Mouse (Mus musculus): ENCODE results near the gene Alyref.

The Alyref gene

GRCm38 (mm10) chr11:120626785-120627467 is 28.8 kb upstream of the Alyref start:
- no peak for DNase-seq (ENCODE audit: low spot score in 2 of 2)

DNA sequence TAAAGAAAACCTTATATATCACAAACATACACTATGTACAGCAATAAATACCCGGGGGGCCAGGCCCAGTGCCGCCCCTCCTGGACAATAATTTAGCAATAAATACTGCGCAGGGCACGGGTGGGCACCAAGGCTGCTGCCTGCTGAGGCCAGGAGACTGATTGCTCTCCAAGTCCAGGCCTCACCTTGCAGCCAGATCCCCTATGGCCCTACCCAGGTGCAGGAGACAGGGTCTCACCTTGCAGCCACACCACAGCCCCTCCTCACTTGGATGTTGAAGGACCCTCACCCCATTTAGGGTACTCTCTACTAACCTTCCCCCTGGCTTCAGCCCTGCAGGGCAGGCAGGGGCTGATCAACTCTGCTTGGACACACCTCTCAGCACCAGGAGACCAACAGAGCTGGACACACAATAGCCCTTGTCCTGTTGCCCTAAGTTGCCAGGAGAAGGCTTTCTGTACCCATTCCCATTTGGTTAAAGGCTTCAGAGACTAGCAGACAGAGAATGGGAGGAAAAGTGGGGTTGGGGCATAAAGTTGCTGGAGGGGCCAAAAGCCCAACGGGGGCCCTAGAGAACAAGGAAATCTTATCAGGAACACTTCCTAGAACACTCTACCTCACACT is 27.1 kb upstream of the Alyref start, which contains the start of gene Sirt7:
Gene Sirt7 (minus strand): TSS at position 89 of the 624 bp plus-strand sequence.
- no peak for DNase-seq (ENCODE audit: low spot score in 2 of 2)

DNA sequence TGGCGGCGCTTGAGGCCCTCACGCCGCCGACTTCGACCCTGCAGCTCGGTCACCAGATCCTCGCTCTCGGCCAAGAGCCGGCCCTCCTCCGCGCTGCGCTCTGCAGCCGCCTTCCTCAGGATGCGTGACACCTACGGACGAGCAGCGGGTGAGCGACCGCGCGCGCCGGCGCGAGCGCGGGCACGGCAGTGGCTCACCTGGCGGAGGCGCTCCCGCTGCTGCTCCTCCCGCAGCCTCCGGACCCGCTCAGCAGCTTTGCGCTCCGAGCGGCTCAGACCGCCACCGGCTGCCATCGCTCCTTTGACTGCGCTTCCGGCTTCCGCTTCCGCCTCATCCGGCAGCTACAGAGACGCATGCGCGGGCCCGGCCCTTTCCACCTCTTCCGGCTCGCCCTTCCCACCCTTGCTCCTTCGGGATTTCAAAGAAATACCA is 26.5 kb upstream of the Alyref start:
- peak; percentile 56 to 77 for DNase-seq (ENCODE audit: low spot score in 2 of 2)

DNA sequence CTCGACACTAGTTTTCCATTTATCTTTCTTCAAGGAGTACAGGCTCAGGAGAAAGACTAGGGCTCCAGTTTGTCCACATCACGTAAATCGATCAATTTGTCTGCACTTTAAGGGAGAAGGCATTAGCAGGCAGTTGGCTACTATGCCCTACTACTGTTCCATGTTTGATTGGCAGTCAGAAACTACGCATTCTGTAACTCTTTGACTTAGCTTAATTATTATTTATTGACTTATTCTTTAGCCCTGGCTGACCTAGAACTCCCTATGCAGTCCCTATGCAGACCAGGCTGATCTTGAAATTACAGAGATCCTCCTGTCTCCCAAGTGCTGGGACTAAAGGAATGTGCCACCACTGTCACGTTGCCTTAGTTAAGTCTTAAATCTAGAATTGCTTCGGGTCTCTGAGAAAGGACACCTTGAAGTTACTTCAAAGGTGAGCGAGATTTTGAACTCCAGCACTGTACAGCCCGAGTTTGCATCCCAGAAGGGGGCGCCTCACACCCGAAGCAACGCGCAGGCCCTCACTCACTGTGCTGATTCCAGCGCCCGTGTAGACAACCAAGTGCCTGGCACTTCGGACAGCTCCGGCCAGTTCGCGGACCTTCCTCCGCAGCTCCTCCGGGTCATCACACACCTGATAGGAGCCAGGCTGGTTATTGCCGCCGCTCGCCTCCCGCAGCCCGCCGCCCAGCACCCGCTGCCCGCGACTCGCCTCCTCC is 26.0 kb upstream of the Alyref start:
- DNase-seq (ENCODE audit: low spot score in 2 of 2), result peak; percentile 55 to 56

- DNase-seq (ENCODE audit: low spot score in 2 of 2), result no peak
Observed at GRCm38 (mm10) chr11:120622805-120623204, 24.6 kb upstream of the Alyref start.

DNA sequence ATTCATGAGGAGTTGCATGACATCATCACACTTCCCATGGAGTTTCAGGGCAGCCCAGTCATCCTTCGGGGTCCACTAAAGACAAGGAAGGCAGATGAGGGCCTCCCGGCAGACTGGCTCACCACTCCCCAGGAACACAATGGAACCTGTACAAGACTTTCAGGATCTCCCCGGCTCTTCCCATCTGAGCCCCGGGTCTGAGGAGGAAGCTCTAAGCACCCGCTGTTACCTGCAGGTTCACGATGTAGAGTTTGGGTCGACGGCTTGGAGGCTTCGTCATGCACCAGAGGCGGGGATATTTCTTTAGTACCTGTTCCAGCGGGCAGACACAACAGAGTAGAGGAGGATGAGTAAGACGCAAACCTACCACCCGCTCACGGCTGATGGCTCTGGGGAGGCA is 22.0 kb upstream of the Alyref start:
- DNase-seq (ENCODE audit: low spot score in 2 of 2), result no peak

- DNase-seq (ENCODE audit: low spot score in 2 of 2), result no peak
Observed at GRCm38 (mm10) chr11:120618619-120619535, 20.7 kb upstream of the Alyref start.

DNA sequence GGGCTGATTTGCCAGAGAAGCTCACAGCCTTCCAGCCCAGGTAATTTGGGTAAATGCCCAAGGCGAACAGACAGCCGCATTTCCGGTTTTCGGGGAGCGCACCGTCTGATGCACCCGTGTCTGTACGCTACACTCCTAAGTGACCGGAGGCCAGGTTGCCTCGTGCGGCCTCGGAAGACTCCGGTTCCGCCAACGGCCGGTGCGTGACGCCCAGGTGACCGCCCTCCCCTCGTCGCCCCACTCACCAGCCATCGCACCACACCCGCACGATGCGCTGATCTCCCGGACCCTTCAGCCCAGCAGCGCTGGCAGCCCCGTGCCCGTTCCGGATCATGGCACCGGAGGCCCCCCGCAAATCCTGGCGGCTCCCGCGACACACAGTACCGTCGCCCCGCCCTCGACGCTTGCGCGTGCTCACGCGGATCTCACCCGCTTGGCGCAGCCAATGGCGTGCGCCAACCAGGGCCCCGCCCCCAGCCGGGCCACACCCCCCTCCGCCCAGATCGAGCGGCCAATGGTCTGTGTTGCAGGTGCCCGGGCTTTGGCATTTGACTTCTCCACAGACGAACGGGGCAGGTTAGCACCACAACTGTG is 19.5 kb upstream of the Alyref start, which contains the start of gene Pcyt2:
Gene Pcyt2 (minus strand): TSS at position 418 of the 594 bp plus-strand sequence.
- DNase-seq (ENCODE audit: low spot score in 2 of 2), result peak; percentile 85

- no peak for DNase-seq (ENCODE audit: low spot score in 2 of 2)
Observed at GRCm38 (mm10) chr11:120616617-120617294, 18.6 kb upstream of the Alyref start.

DNA sequence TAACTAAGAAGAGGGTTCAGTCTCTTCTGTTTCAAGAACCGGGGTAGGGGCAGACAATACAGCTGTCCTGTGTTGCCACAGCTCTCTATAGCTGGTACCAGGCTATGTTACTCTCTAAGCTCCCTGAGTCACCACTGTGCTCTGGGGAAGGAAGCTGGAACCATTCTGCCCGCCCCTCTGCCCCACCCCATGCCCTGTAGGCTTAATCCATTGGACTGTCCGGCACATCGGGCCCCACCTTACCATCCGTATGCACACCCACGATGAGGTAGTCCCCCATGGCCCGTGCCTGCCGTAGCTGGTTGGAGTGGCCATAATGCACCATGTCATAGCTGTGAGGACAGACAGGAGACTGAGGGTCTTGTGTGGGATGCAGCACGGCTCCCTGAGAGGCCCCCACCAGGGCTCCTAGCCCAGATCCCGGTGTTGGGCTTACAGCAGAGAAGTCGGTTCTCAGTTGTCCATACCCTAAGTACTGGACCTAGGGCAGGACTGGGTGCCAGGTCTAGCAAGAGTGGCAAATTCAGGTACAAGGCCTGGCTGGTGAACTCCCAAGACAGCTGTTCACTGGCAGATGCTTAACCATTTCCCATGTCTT is 17.5 kb upstream of the Alyref start:
- DNase-seq (ENCODE audit: low spot score in 2 of 2), result no peak

GRCm38 (mm10) chr11:120615167-120615566 is 17.0 kb upstream of the Alyref start:
- no peak for DNase-seq (ENCODE audit: low spot score in 2 of 2)

DNA sequence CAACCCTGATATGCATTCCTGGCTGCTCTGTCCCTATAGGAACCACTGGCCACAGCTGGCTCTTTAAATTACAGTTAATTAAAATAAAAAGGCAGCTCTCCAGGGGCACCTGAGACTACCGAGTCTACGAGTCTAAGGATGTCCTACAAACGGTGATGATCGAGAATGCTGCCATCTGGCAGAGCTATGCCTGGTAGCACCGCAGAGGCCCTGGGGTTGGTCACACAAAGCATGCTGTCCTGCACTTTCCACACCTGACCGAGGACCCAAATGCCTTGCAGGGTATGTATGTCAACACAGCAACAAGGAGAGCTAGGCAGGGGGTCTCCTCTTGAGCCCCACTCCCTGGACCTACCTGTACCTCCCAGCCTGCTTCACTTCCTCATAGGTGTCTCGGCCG is 15.8 kb upstream of the Alyref start:
- no peak for DNase-seq (ENCODE audit: low spot score in 2 of 2)

- DNase-seq (ENCODE audit: low spot score in 2 of 2), result no peak
Observed at GRCm38 (mm10) chr11:120613481-120613972, 15.4 kb upstream of the Alyref start.

GRCm38 (mm10) chr11:120612763-120613162 is 14.6 kb upstream of the Alyref start:
- DNase-seq (ENCODE audit: low spot score in 2 of 2), result no peak

- DNase-seq (ENCODE audit: low spot score in 2 of 2), result no peak
Observed at GRCm38 (mm10) chr11:120610477-120611046, 12.4 kb upstream of the Alyref start.

DNA sequence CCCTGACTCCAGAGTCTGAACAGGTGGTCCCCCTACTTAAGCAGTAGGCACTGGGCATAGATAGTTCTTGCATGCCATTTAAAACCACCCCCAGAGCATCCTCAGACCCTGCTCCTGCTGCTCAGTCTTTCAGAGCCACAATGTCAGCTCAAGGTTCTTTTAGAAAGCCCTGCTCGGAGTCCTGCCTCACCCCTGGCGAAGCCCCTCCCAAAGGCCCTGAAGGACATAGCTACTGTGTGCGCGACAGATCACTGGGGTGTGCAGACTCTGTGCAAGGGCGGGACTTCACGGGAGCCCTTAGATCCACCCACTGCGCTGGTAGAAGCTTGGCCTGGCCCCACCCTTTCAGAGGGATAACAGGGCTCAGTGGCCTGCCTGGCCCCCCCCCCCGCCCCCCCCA is 11.1 kb upstream of the Alyref start:
- no peak for DNase-seq (ENCODE audit: low spot score in 2 of 2)

DNA sequence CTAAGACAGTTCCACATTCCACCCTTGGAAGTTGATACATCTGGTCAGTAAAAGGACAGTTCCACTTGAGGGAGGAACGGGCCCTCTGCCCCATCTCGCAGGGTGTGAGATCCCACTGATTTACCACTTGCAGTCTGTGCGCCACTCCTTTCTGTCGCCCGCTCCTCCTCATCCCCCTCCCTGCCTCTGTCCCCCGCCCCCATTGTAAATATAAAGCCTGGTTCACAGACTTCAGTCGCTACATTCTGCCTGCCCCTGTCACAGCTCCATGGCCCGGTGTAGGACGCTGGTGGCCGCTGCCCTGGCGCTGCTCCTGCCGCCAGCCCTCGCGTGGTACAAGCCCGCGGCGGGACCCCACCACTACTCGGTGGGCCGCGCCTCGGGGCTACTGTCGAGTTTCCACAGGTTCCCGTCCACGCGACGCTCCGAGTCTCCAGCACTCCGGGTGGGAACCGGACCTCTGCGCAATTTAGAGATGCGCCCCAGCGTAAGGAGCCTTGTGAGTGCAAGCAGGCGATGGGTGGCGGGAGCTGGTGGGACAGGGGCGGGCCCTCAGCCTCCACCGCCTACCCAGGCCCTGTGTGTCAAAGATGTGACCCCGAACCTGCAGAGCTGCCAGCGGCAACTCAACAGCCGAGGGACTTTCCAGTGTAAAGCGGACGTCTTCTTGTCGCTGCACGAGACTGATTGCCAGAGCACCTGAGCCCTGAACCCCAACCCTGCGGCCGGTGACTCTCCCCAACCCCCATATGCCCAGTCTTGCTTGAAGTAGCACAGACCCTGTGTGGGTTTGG is 10.3 kb upstream of the Alyref start, which contains the start of gene Npb:
Gene Npb (plus strand): TSS at position 237 of the 794 bp plus-strand sequence.
- DNase-seq (ENCODE audit: low spot score in 2 of 2), result no peak

DNA sequence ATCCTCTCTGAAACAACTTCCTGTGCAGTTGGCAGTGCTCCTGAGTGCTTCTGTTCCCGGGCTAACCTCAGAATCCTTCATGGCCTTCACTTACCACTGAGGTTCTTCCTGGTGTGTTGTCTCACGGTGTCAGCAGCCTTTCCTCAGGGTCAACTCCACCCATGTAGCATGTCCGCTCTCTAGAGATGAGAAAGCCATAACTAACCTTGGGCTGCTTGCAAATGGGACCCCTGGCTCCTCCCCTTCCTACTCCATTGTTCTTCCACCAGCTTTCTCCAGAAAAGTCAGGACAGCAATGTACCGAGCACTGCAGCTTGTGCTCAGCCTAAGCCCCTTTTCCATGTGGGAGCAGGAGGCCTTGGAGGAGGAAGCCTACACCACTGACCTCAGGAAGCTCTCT is 8.6 kb upstream of the Alyref start:
- no peak for DNase-seq (ENCODE audit: low spot score in 2 of 2)

GRCm38 (mm10) chr11:120605667-120606066 is 7.5 kb upstream of the Alyref start:
- no peak for DNase-seq (ENCODE audit: low spot score in 2 of 2)

All from urinary bladder, adult 18-20 months (tissue).